Mouse (Mus musculus) hematopoietic stem cell, adult 5-6 weeks (primary cell): ENCODE measurements at regions not wholly inside any gene's neighbourhood (a gene's known extent, or its start where the extent isn't known, plus 50 kb on each side); places are given as distances from the start of the nearest gene placed in this dataset.
A peak's percentile ranks its signal among the peaks of the same experiment; 100 is the strongest.

Experiments
- ATAC-seq, 2 experiments: fragments of 125-278 bp in 1 of 2; replicated peaks in 1 of 2; 2 replicates each; pipeline ENCODE4 v1.8.0; 2016 to 2017; ENCODE audit warnings: inconsistent platforms in 2 of 2, mild to moderate bottlenecking in 2 of 2, moderate number of reproducible peaks in 2 of 2, low read depth in 1 of 2, moderate TSS enrichment in 1 of 2; ENCODE audit not compliant: low FRiP score in 2 of 2, poor library complexity in 2 of 2, severe bottlenecking in 2 of 2, insufficient read depth in 1 of 2, low TSS enrichment in 1 of 2

- ATAC-seq: peak; percentile 51
Observed at GRCm38 (mm10) chr2:45859901-45860331, 742.7 kb upstream of the Zeb2 start.

- peak; percentile 97 to 99 for ATAC-seq
Observed at GRCm38 (mm10) chr2:45859445-45859844, 742.2 kb upstream of the Zeb2 start.

DNA sequence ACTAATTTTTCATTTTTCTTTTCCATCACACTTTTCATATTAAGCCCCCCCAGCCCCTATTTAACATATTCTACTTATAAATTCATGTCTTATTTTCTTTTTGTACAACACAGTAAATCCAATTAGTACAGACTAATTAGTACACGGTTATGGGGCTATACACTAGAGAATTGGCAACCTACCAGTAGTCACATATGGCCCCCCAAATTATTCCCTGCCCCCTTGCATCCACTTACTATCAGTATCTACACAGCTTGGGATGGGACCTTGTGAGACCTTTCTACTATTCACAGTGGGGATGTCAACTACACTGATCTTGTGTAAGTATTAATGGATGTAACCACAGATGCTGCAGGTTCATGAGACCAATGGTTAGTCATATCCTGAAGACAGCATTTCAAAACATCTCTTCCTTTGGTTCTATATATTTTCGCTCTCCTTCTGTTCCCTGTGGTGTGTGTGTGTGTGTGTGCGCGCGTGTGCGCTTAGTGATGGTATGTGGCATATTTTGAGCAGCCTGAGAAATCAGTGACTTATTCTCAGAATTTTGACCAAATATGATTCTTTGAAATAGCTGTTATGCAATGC lies 732.9 kb upstream of the Zeb2 start:
- ATAC-seq: no peak

- no peak; a peak in 1 of 4 replicates for ATAC-seq
Observed at GRCm38 (mm10) chr2:45840389-45840788, 723.2 kb upstream of the Zeb2 start.

DNA sequence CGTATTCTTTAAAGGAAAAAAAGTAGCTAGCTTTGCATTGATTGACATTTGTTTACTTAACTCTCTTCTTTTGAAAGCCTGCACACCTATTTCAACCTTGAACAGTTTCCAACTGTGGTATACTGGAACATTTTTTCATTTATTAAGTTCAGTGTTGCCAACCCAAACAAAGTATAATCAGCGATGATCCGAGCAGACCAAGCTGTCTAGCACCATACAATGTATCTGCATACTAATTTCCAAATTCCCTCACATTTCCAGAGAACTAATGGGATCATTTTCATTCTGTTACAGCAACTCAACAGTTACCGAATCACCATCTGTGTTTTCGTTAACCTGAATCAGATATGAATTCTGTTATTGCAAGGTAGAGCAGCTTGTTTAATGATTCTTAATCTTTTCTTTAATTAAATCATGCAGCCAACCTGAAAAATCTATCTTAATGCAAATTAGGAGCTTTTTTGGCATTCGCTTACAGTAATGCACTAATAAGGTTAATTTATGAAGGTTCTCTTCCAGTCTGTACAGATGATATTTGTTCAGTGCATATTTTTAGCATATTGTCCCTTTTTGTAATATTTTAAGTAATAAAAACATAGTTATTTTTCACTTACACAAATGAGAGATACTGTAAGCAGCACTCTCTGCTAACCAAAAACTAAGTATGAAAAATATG lies 719.5 kb upstream of the Zeb2 start:
- ATAC-seq: no peak

GRCm38 (mm10) chr2:45817945-45818719 lies 700.9 kb upstream of the Zeb2 start:
- no peak for ATAC-seq

DNA sequence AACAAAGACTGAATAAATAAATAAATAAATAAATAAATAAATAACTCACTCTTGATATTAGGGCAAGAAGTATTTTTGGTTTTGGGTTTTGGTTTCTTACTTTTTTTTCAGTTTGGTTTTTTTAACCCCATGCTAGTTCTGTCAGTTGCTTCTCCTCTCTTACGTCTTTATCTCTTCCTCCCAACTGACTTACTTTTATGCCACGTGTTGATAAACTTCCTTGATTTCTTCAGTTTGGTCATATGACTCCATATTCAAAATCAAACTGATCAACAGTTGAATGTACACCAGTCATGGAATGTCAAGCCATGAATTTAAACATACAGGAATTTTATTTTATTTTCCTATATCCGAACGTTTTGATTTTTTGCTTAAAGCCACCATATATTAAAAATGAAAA lies 697.5 kb upstream of the Zeb2 start:
- ATAC-seq: no peak

GRCm38 (mm10) chr2:45805329-45805728 lies 688.1 kb upstream of the Zeb2 start:
- no peak for ATAC-seq

DNA sequence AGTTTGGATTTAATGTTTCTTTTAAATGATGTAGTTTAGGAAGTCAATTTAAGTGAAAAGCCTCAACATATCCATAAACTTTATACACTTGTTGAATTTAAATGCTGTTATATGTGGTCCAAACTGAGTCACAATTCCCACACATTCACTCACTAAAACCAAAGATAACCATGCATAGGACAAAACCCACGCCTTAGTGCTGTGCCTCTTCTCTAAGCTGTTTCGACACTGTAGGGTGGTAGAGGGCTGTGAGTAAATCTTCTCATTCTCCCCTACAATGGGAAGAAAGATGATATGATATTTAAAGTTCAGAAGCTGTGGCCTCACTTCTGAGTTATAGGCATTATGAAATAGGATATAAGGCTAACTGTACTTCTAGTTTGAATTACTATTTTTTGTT lies 682.9 kb upstream of the Zeb2 start:
- ATAC-seq: no peak

DNA sequence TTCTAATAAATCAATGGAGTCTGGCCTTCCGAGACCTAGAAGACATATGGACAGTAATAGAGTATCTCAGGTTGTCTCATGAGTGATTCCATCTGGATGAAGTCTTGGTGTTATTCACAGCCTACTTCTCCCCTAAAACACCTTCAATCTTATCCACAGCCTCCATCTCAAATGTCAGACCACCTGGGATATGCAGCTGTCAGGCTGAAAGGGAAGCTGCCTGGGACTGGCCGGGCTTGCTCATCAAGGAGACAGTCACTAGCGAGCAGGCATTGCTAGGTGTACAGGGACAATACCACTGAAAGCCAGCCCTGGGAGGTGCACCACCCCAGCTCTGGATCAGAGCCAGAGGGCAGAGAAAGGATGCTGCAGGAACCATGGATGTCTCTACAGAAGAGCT lies 676.4 kb upstream of the Zeb2 start:
- no peak for ATAC-seq

- no peak for ATAC-seq
Observed at GRCm38 (mm10) chr2:45789739-45790138, 672.5 kb upstream of the Zeb2 start.

DNA sequence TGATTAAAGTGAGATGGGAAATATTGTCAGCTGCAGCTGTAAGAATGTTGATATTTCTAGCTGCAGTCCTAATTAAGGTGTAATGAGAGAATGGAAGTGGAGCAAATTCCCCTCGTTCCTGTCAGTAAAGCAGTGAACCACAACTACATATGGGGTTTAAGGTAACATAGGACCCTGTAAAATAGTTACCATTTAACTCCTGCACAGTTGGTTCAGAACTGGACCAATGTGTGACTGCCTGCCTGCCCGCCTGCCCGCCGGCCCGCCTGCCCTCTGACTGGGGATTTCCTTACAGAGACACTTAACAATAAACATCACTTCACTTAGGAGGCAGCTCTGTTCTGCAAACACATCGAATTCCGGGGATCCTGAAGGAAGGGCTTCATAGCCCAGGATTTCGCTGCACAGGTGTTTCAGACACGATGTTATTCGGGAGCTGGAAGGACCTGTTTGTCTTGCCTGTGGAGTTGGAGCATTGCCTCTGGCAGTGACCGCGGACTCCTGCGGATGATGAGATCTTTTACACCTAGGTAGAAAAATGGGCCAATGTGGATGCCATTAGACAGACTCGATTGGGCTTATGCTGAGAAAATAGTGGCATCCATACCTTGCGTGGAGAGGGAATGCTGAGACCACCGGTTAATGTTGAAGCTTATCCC lies 670.7 kb upstream of the Zeb2 start:
- ATAC-seq: no peak

- no peak for ATAC-seq
Observed at GRCm38 (mm10) chr2:45786787-45787186, 669.6 kb upstream of the Zeb2 start.

GRCm38 (mm10) chr2:45785684-45786083 lies 668.5 kb upstream of the Zeb2 start:
- no peak for ATAC-seq

DNA sequence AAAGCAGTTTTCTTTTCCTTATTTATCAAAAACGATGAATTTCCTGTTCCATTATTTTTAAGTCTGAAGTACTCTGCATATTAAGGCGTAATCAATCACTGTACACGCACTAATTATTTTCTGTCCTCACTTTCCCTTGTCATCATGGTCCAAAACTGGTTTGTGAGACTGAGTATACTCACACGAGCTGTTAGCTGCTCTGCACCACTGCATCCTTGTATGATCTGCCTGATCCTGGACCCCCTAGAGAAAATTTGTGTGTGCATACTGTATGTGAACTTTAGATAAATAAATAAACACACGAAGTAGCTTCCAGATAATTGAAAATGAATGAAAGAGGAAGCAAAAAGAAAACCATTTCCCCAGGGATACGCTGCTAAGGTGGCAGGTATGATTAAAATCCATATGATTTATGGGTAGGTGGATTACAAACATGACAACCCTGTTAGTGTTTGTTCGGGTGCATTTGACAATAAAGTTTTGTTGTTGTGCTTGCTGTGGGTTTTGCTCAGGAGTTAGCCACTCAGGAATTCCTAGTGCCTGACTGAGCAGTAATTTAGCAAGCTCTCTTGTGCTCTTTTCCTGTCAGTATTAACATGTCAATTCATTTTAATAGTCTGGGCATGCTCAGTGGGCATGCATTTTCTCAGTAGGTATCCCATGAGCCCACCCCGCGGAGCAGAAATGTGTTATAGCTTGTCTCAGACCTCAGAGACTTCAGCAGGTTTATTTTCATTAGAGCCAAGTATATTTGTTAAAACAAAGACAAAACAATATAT lies 666.6 kb upstream of the Zeb2 start:
- no peak for ATAC-seq

- ATAC-seq: no peak
Observed at GRCm38 (mm10) chr2:45777466-45777865, 660.3 kb upstream of the Zeb2 start.

- no peak for ATAC-seq
Observed at GRCm38 (mm10) chr2:45776485-45777135, 659.4 kb upstream of the Zeb2 start.
